Mouse (Mus musculus) neural tube, embryonic 10.5 days (tissue): ENCODE data around the gene Brwd1.
"Not testable (repeated sequence)": the region's sequence is repeated elsewhere in the genome, so short reads cannot be mapped to it uniquely, and the experiment has no call there.

ENCODE experiments used
- DNase-seq: peaks from one replicate; pipeline ENCODE4 v3.0.0-alpha.2; 2017; ENCODE audit warnings: low spot score; ENCODE audit errors: extremely low spot score

Brwd1 gene

DNA sequence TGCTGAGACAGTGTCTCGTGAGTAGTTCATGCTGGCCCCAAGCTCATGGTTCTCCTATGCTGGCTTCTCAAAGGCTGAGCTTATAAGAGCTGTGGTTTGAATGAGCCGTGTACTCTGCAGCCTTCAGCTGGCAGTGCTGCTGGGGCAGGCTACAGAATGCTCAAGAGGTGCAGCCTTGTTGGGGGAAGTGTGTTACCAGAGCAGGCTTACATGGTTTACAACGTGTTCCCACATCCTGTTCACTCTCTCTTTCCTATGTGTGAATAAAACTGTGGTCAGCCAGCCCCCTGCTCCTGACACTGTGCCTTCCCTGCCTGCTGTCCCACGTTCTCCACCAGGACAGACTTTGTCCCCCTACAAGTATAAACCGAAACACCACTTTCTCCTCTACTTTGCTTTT, 97.4 kb downstream of the Brwd1 start:
- no peak for DNase-seq

- DNase-seq, result no peak
These were observed 98.7 kb downstream of the Brwd1 start for GRCm38 (mm10) chr16:95983601-95984000.

- no peak for DNase-seq
These were observed 111.5 kb downstream of the Brwd1 start for GRCm38 (mm10) chr16:95970841-95971240.

DNA sequence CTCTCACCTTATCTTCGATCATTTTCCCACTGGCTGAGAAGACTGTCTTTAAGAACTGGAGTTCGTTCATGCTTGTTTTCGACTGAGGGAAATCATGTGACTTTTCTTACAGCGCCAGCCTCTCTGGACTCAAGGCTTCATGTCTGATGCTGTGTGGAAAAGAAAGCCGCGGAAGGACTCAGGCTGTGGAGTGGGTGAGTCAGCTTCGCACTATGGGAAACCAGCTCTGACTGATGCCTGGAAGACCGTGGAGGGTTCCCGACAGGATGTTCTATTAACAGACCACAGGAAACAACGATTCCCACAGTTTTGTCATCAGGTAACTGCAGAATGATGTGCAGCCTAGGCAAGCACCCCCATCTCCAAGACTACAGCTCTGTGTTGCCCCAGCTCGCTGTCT, 114.9 kb downstream of the Brwd1 start:
- DNase-seq, result no peak

DNA sequence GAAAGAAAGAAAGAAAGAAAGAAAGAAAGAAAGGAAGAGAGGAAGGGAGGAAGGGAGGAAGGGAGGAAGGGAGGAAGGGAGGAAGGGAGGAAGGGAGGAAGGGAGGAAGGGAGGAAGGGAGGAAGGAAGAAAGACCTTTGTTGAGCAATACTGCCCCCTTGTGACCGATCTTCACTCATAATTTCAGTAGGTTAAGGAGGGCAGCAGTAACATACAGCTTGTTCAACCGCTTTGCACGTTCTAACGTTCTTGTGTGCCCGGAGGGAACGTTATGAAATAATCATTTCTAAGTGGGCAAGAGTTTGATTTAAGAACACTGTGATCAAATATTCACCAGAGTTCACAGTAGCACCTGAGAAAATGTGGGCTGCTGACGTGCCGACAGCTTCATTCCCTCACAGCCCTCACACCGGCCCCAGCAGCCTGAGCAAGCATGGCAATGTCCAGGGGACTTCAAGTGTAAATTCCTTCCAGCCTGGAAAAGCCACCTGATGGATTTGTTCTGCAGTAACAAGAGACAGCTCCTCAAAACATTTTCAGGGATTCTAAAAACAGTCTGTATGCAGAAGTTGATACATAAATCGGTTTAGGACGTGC, 117.8 kb downstream of the Brwd1 start:
- DNase-seq, result peak; percentile 31

DNA sequence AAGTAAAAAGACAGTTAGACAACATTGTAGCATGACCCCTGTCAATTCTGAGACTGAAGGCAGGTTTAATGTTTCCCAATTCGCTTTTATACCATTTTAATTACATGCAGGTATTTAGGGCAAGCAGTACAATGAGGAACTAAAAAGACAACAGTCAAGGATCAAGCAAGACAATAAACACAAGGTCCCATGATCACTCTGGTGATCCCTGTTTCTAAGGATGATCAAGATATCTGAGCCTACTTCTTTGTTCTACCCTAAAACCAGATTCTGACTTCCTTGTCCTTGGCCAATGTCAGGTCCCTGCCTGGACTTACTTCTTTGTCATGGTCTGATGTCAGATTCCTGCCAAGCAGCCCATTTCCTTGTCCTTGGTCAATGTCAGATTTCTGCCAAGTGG, 120.8 kb downstream of the Brwd1 start:
- DNase-seq, result not testable (repeated sequence)

DNA sequence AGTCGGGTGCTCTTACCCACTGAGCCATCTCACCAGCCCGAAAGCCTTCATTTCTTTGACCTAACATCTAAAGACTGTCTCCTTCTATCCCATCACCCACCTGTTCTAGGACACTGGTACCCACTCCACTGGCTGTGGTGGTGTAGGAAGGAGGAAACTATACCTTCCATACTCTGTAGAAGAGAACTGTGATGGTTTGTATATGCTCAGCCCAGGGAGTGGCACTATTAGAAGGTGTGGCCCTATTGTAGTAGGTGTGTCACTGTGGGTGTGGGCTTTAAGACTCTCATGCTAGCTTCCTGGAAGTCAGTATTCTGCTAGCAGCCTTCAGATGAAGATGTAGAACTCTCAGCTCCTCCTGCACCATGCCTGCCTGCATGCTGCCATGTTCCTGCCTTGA, 121.6 kb downstream of the Brwd1 start:
- DNase-seq, result not testable (repeated sequence)

GRCm38 (mm10) chr16:95958080-95958479, 124.2 kb downstream of the Brwd1 start:
- no peak for DNase-seq

GRCm38 (mm10) chr16:95956618-95957017, 125.7 kb downstream of the Brwd1 start:
- DNase-seq, result no peak

DNA sequence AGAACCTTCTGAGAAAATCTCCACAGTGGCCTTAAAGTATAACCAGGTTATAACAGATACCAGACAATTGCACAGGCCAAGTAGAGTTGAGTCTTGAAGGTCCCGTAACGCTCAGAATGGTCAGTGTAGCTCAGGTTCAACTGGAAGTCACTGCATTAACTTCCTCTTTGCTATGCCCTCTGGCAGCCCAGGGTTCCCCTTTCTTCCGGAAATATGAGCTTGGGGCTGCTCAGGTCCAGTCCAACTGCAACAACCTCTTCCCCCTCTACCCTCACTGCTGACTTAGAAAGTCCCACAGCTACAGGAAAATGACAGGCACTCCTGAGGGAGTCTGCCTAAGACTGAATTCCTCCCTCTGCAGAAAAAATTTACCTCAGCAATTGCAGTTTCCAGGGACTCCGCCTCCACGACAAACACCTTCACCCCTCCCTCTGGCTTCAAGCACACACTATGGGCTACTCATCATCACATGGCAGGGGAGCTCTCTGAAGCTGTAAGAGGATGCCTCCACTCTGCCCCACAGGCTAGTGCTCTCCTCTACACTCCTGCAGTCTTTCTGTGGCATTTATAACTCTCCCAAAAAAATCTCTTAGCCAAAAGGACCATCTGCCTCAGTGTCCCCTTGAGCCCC, 126.5 kb downstream of the Brwd1 start:
- no peak for DNase-seq

DNA sequence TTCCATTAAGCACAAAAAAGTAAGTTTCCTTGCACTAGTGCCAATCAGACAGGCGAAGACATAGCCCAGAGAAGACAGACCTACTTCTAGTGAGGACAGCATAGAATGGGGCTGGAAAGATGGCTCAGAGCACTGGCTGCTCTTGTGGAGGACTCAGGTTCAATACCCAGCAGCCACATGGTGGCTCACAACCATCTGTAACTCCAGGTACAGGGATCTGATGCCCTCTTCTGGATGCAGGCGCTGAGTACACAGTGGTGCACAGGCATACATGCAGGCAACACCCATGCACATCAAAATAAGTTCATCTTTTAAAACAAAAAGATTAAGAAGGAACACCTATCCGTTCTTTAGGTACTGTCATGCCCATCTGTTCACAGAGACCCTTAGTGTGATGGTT, 128.0 kb downstream of the Brwd1 start:
- DNase-seq, result no peak

DNA sequence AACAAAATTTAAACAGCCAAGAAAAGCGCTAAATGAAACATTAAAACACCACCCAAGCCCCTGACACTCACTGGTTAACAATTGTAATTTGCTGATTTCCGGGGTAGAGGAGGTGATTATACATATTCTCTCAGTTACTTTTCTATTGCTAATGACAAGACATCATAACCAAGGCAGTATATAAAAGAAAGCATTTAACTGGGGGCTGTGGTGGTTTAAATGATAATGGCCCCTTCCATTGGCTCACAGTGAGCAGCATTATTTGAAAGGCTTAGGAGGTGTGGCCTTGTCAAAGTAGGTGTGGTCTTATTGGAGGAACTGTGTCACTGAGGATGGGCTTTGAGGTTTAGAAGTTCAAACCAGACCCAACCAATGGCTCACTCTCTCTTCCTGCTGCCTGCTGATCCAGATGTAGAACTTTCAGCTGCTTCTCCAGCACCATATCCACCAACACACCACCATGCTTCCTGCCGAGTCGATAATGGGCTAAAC, 129.1 kb downstream of the Brwd1 start:
- DNase-seq, result no peak

GRCm38 (mm10) chr16:95951471-95951870, 130.9 kb downstream of the Brwd1 start:
- DNase-seq, result no peak

DNA sequence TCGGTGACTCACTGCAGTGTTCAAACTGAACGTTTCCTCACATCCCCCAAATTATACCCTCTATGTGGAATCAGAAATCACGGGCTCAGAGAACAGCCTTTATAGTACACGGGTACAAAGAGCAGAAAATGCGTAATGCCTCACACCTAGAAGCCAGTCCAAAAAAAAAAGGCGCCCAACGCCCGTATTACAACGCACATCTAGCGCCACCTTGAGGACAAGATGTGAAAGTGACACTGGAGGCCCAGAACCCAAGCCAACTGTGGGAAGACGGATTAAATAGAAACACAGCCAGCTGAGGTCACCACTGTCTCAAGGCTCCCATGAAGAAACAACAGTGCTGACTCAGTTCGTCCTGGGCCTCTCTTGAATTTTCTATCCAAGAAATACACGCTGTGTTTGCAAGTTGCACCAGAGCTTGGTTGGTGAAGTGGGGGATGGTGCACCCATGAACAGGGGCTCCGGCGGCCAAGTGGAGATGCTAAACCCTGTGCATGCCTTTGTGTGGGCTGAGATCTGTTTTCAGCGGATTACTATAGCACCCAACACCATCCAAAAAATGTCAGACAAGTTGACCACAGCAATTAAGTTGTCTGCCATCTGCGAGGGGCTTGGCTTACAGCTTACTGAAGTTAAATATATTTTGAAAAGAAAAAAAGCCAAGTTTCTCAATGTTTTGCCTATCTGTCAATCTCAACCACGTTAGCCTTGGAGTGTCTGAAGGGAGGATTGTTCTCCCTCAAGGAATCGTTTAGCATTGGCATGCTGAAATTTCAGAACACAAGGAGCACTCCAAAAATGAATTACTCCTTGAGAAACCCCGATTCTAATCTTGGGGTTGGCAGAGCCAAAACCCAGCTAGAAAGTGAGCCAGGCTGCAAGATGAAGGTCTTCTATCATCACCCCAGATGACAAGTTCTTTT, 136.7 kb downstream of the Brwd1 start:
- DNase-seq, result peak; percentile 65

GRCm38 (mm10) chr16:95943186-95943585, 139.1 kb downstream of the Brwd1 start:
- no peak for DNase-seq
